Mouse (Mus musculus) hindbrain, embryonic 12.5 days (tissue): ENCODE data around the gene Rere. TPM values are rescaled to one million over a fixed set of nuclear protein-coding genes. Genes with fewer than 3 reads are reported as not detected.
A peak's percentile ranks its signal among the peaks of the same experiment; 100 is the strongest.
"Not testable (repeated sequence)": the region's sequence is repeated elsewhere in the genome, so short reads cannot be mapped to it uniquely, and the experiment has no call there.

Source experiments
- ATAC-seq: fragments of 200-750 bp; cut with Nextera tagmentation; 2 replicates; pipeline ENCODE4 v1.8.0; 2017; ENCODE audit warnings: moderate TSS enrichment; ENCODE audit not compliant: low FRiP score
- H3K27ac ChIP-seq: fragments of 300-500 bp; sonication (generic); 2 replicates; pipeline ENCODE4 v1.5.1; 2016; ENCODE audit warnings: mild to moderate bottlenecking
- H3K27me3 ChIP-seq: fragments of 300-500 bp; sonication (generic); 2 replicates; pipeline ENCODE4 v1.6.1; 2016; ENCODE audit warnings: mild to moderate bottlenecking
- H3K36me3 ChIP-seq: fragments of 300-500 bp; sonication (generic); 2 replicates; pipeline ENCODE4 v1.6.1; 2016; ENCODE audit warnings: mild to moderate bottlenecking
- H3K4me1 ChIP-seq: fragments of 300-500 bp; sonication (generic); 2 replicates; pipeline ENCODE4 v1.6.1; 2016
- H3K4me2 ChIP-seq: fragments of 300-500 bp; sonication (generic); replicated peaks from 2 replicates; pipeline ENCODE4 v1.6.1; 2016; ENCODE audit warnings: mild to moderate bottlenecking
- H3K4me3 ChIP-seq: fragments of 300-500 bp; sonication (generic); 2 replicates; pipeline ENCODE4 v1.5.1; 2016; ENCODE audit warnings: mild to moderate bottlenecking
- H3K9ac ChIP-seq: fragments of 300-500 bp; sonication (generic); 2 replicates; pipeline ENCODE4 v1.6.1; 2016; ENCODE audit warnings: mild to moderate bottlenecking, moderate library complexity
- H3K9me3 ChIP-seq: fragments of 300-500 bp; sonication (generic); replicated peaks from 2 replicates; pipeline ENCODE4 v1.6.1; 2016; ENCODE audit warnings: mild to moderate bottlenecking
- WGBS: fragments of 180-500 bp; shearing (Covaris S2); methylation state at CpG from one replicate; pipeline ENCODE4 v1.1.7; 2016; 5-methylcytosine and 5-hydroxymethylcytosine counted together
- polyA plus RNA-seq: library from polyadenylated mRNA; unstranded; fragments of >200 nt; fragmentation: Nextera tagmentation; extraction: Ambion mirVana; gene quantifications from 2 replicates; pipeline ENCODE4 v1.2.1, GENCODE M21; 2016

Rere gene
- polyA plus RNA-seq, 1 experiment from 2014 or later: 60.5 TPM

DNA sequence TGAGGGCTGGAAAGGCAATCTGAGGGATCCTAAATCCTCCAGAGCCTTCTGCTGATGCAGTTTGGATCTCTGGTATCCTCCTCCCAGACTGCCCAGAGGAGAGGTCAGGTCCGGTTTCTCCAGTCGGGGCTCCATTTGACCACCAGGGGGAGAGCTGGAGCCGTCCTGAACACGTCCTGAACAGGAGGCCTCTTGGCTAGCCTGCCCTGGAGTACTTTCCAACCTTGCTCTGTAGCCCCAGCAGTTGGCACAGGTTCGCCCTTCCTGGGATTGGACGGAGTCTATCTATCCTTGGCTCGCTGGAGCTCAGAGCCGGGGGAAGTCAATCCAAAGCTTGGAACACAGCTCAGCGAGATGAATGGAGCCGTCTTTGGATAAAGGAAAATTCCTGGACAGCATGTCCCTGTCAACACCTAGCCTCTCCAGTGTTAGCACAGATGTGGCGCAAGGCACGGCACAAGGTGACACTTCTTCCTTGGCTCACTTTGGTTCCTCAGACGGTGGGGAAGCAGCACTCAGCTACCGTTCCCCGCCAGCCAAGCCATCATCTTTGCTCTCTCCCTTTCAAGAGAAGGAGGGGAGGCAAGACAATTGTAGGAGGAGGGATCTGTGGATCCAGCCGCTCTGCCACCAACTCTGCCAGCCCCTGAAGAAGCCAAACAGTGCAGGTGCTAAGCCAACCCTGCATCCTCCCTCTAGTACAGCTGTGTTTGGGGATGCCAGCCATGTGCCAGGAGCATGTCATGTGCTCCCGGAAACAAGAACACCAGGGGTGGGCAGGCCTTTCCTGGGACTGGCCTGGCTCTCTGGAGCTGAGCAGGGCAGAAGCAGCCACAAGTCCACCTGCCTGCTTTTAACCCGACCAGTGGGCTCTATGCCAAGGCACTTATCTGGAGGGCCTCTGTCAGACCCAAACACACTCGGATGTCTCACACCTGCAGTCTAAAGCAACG is 23.9 kb upstream of the Rere start:
- Histone ChIP-seq H3K9me3 (no peaks in the 10 kb centered on the region), H3K4me2 (no peak overlapping the region), H3K4me3 (no peak overlapping the region), H3K36me3 (peaks cover 5% of the 10 kb centered on the region; the same call in 1 of the 2 replicates), H3K4me1 (peaks cover 31% of the 10 kb centered on the region), H3K9ac (peak overlapping the region; percentile 27; the same call in 1 of the 2 replicates), H3K27ac (peak overlapping the region; percentile 67; the same call in 1 of the 2 replicates), H3K27me3 (no peaks in the 10 kb centered on the region)
- WGBS: 56% methylated on average over 20 of the region's 20 CpGs
- ATAC-seq: peak; percentile 73; the same call in 1 of the 2 replicates

- Histone ChIP-seq H3K27ac (peak overlapping the region; percentile 67), H3K4me3 (no peak overlapping the region), H3K9ac (no peak overlapping the region), H3K27me3 (no peaks in the 10 kb centered on the region), H3K4me1 (peaks cover 31% of the 10 kb centered on the region), H3K9me3 (no peaks in the 10 kb centered on the region), H3K36me3 (no peaks in the 10 kb centered on the region), H3K4me2 (no peak overlapping the region)
- no peak for ATAC-seq
- 52% methylated on average over 14 of the region's 14 CpGs for WGBS
These were observed 23.1 kb upstream of the Rere start for GRCm38 (mm10) chr4:150258388-150258787.

DNA sequence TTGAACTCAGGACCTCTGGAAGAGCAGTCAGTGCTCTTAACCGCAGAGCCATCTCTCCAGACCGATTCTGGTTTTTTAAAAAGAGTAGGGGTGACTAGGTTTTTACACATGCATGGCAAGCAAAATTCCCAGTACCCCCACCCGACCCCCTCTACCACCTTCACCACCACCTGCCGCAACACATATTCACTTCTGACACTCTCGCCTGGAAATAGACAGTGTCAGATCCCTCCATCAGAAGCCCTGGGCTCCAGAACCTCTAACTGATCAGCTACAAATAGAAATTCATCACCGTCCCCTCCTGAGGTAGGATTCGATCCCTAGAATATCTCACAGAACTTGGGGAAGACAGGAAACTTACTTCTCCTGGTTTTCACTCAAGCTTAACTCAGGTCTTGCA is 21.9 kb upstream of the Rere start:
- H3K27me3 ChIP-seq: no peaks in the 10 kb centered on the region
- no peak overlapping the region for H3K4me3 ChIP-seq
- ATAC-seq: no peak
- peaks cover 31% of the 10 kb centered on the region for H3K4me1 ChIP-seq
- no peak overlapping the region for H3K27ac ChIP-seq
- no peak overlapping the region for H3K4me2 ChIP-seq
- H3K9ac ChIP-seq: no peak overlapping the region
- 95% methylated on average over 7 of the region's 7 CpGs for WGBS
- H3K9me3 ChIP-seq: no peaks in the 10 kb centered on the region
- H3K36me3 ChIP-seq: no peaks in the 10 kb centered on the region

DNA sequence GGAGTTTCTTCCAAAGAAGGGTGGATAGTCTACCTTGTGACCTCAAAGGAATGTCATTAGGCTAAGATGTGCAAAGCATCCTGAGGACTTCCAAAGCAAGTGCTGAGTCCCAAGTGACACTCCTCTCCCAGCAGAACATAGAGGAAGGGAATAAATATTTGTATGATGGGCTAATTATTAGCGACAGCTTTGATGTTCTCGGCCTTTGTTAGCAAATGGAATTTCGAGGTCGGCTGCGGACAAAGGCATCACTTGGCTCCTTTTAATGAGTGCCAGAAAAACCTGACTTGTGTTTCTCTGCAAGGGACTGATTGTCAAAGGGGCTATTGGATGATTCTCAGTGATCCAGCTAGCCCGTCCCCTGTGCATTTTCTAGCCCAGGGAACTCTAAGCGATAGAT is 21.3 kb upstream of the Rere start:
- Histone ChIP-seq H3K36me3 (no peaks in the 10 kb centered on the region), H3K27me3 (no peaks in the 10 kb centered on the region), H3K9ac (no peak overlapping the region), H3K4me3 (no peak overlapping the region), H3K4me2 (no peak overlapping the region), H3K4me1 (peaks cover 31% of the 10 kb centered on the region), H3K9me3 (no peaks in the 10 kb centered on the region), H3K27ac (no peak overlapping the region)
- WGBS: 47% methylated on average over 7 of the region's 7 CpGs
- no peak for ATAC-seq

GRCm38 (mm10) chr4:150260745-150261144 is 20.7 kb upstream of the Rere start:
- Histone ChIP-seq H3K4me2 (no peak overlapping the region), H3K4me3 (no peak overlapping the region), H3K36me3 (no peaks in the 10 kb centered on the region), H3K9me3 (no peaks in the 10 kb centered on the region), H3K4me1 (peaks cover 31% of the 10 kb centered on the region), H3K27me3 (no peaks in the 10 kb centered on the region), H3K27ac (no peak overlapping the region), H3K9ac (no peak overlapping the region)
- ATAC-seq: no peak
- WGBS: 31% methylated on average over 6 of the region's 6 CpGs

GRCm38 (mm10) chr4:150262301-150262700 is 19.1 kb upstream of the Rere start:
- H3K9me3 ChIP-seq: no peaks in the 10 kb centered on the region
- 92% methylated on average over 8 of the region's 8 CpGs for WGBS
- H3K9ac ChIP-seq: no peak overlapping the region
- H3K27me3 ChIP-seq: no peaks in the 10 kb centered on the region
- H3K36me3 ChIP-seq: no peaks in the 10 kb centered on the region
- no peak overlapping the region for H3K4me3 ChIP-seq
- no peak overlapping the region for H3K27ac ChIP-seq
- ATAC-seq: no peak
- no peak overlapping the region for H3K4me2 ChIP-seq
- H3K4me1 ChIP-seq: peaks cover 28% of the 10 kb centered on the region

DNA sequence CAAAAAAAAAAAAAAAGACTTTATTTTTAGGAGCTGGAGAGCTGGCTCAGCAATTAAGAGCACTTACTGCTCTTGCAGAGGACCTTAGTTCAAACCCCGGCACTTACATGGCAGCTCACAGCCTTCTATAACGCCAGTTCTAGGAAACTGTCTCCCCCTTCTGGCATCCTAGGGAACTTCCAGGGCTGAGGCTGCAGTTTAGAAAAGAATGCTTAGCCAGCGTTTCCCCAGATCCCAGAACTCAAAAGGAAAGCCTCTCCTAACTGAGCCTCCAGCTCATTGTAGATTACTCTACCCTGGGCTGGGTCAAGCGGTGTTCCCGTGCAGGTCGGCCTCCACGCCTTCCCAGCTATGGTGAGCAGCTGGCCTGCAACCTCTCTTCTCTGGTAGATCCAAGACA is 16.5 kb upstream of the Rere start:
- ATAC-seq: no peak
- no peak overlapping the region for H3K9ac ChIP-seq
- no peak overlapping the region for H3K4me3 ChIP-seq
- 56% methylated on average over 7 of the region's 7 CpGs for WGBS
- no peaks in the 10 kb centered on the region for H3K27me3 ChIP-seq
- no peaks in the 10 kb centered on the region for H3K9me3 ChIP-seq
- peaks cover 17% of the 10 kb centered on the region for H3K4me1 ChIP-seq
- no peaks in the 10 kb centered on the region for H3K36me3 ChIP-seq
- no peak overlapping the region for H3K4me2 ChIP-seq
- no peak overlapping the region for H3K27ac ChIP-seq

GRCm38 (mm10) chr4:150265471-150265870 is 16.0 kb upstream of the Rere start:
- Histone ChIP-seq H3K4me2 (no peak overlapping the region), H3K9me3 (no peaks in the 10 kb centered on the region), H3K4me3 (no peak overlapping the region), H3K27ac (no peak overlapping the region), H3K27me3 (no peaks in the 10 kb centered on the region), H3K9ac (no peak overlapping the region), H3K36me3 (no peaks in the 10 kb centered on the region), H3K4me1 (peaks cover 11% of the 10 kb centered on the region)
- no peak for ATAC-seq
- 73% methylated on average over 5 of the region's 5 CpGs for WGBS

GRCm38 (mm10) chr4:150266655-150267223 is 14.7 kb upstream of the Rere start:
- H3K4me3 ChIP-seq: no peak overlapping the region
- no peak overlapping the region for H3K27ac ChIP-seq
- no peak overlapping the region for H3K4me2 ChIP-seq
- no peaks in the 10 kb centered on the region for H3K36me3 ChIP-seq
- H3K4me1 ChIP-seq: peaks cover 10% of the 10 kb centered on the region
- ATAC-seq: no peak
- no peaks in the 10 kb centered on the region for H3K27me3 ChIP-seq
- H3K9ac ChIP-seq: no peak overlapping the region
- H3K9me3 ChIP-seq: no peaks in the 10 kb centered on the region
- 74% methylated on average over 21 of the region's 21 CpGs for WGBS

DNA sequence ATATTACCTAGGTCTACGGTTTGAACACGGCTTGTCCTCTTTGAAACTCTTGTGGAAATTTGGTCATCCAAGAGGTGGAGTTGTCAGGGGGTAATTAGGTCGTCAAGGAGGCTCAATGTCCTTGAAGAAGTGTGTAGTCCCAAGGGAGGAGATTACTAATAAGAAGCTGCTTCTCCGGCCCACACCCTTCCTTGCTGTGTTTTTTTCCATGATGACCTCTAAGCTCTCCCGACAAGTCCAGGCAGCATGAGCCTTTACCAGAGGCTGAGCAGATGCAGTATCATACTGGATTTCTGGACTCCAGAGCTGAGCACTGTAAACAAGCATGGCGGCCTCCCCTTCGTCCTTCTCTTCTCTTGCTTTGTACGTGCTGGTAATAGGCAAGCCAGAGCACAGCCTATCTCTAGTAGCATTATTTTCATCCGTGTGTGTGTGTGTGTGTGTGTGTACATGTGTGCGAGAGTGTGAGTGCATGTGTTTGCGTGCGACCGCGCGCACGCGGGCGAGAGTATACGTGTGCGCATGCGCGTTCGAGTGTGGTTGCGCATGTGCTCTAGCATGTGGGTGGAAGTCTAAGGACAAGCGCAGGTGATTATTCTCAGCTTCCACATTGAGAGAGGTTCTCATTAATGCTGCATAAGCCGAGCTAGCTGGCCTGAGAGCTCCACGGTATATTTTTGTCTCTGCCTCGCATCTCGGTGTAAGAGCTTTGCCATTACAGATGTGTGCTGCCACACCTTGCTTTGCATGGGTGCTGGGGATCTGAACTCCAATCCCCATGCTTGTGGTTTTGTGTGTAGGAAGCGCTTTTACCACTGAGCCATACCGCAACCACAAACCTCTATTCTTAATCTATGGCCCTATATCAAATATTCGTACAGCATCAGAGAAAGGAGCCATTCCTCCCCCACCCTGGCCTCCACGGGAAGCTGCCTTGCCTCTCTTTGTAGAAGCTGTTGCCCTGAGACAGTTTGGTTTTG is 12.5 kb upstream of the Rere start:
- no peak overlapping the region for H3K9ac ChIP-seq
- no peaks in the 10 kb centered on the region for H3K36me3 ChIP-seq
- 88% methylated on average over 33 of the region's 33 CpGs for WGBS
- H3K4me1 ChIP-seq: peaks cover 28% of the 10 kb centered on the region
- no peak overlapping the region for H3K4me2 ChIP-seq
- H3K27ac ChIP-seq: no peak overlapping the region
- no peaks in the 10 kb centered on the region for H3K9me3 ChIP-seq
- no peaks in the 10 kb centered on the region for H3K27me3 ChIP-seq
- no peak overlapping the region for H3K4me3 ChIP-seq
- no peak for ATAC-seq

- no peak overlapping the region for H3K4me3 ChIP-seq
- 0 out of 2 replicates have a peak overlapping the region, but pooled peaks have one; percentile 17 for H3K27ac ChIP-seq
- peaks cover 28% of the 10 kb centered on the region for H3K4me1 ChIP-seq
- no peak overlapping the region for H3K9ac ChIP-seq
- no peak for ATAC-seq
- H3K9me3 ChIP-seq: no peaks in the 10 kb centered on the region
- no peaks in the 10 kb centered on the region for H3K27me3 ChIP-seq
- H3K36me3 ChIP-seq: no peaks in the 10 kb centered on the region
- 58% methylated on average over 6 of the region's 7 CpGs for WGBS
- H3K4me2 ChIP-seq: no peak overlapping the region
These were observed 11.8 kb upstream of the Rere start for GRCm38 (mm10) chr4:150269679-150270078.

GRCm38 (mm10) chr4:150270718-150271117 is 10.7 kb upstream of the Rere start:
- H3K9ac ChIP-seq, ATAC-seq, H3K27ac ChIP-seq, H3K9me3 ChIP-seq, H3K36me3 ChIP-seq, H3K4me3 ChIP-seq, H3K27me3 ChIP-seq, H3K4me2 ChIP-seq: not testable (repeated sequence)
- peaks cover 28% of the 10 kb centered on the region for H3K4me1 ChIP-seq
- 79% methylated on average over 3 of the region's 4 CpGs for WGBS
